Mouse (Mus musculus): ENCODE data around the gene Naif1.

The Naif1 gene

GRCm38 (mm10) chr2:32500461-32500860, 50.2 kb downstream of the Naif1 start:
- no peak for DNase-seq (ENCODE audit: low spot score in 2 of 2)

GRCm38 (mm10) chr2:32501754-32502324, 51.6 kb downstream of the Naif1 start:
- no peak for DNase-seq (ENCODE audit: low spot score in 2 of 2)

GRCm38 (mm10) chr2:32502843-32503242, 52.6 kb downstream of the Naif1 start:
- DNase-seq (ENCODE audit: low spot score in 2 of 2) = no peak

GRCm38 (mm10) chr2:32503588-32503987, 53.3 kb downstream of the Naif1 start:
- no peak for DNase-seq (ENCODE audit: low spot score in 2 of 2)

- no peak for DNase-seq (ENCODE audit: low spot score in 2 of 2)
These were observed 55.3 kb downstream of the Naif1 start for GRCm38 (mm10) chr2:32505536-32505935.
